Comparison of ENCODE assay signal across 9 mouse cellular contexts in the genomic region with DNA sequence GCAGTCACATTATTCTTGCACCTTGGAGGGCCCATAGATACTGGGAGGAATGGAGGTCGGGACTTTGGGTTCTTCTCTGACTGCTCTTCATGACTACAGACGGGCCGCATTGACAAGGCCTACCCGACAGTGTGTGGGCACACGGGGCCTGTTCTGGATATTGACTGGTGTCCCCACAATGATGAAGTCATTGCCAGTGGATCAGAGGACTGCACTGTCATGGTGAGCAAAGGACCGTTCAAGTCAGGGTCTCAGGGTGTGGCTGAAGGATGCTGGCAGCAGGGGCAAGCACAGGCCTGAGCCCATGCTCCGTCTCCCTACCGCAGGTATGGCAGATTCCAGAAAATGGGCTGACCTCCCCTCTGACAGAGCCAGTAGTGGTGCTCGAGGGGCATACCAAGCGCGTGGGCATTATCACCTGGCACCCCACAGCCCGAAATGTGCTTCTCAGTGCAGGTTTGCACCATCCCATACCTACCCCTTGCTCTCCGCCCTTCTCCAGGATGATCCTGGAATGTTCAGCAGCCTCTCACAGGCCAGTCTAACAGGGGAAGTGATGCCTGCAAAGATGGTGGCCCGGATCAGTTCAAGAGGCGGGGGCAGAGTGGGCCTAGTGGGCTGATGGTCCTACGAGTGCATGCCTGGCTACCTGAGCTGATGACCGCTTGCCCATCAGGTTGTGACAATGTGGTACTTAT. TPM values are rescaled to one million over a fixed set of nuclear protein-coding genes. Genes with fewer than 3 reads are reported as not detected.
DNase-seq lines count a peak whose midpoint lies in the region; ATAC-seq lines count a peak whose summit lies in the region.
"Had no signal": no experiment of that assay in that cellular context is flagged by ENCODE, and none has a peak within 500 bp of the region (broad histone marks: within the 10 kb centered on the region; RNA-seq: fewer than 3 reads in every experiment).

No protein-coding gene starts in this region.

- no peak for ATAC-seq in heart, embryonic 14.5 days (ENCODE audit: insufficient number of reproducible peaks, insufficient read depth, low FRiP score, low read depth)
- ATAC-seq in neural tube, embryonic 12.5 days (ENCODE audit: low FRiP score, low read depth), result no peak
- ATAC-seq in stomach, embryonic 15.5 days (ENCODE audit: insufficient read depth, low FRiP score, low read depth), result no peak

- peak overlapping the region in 1 of 2 experiments; percentile 93; a peak in 2 of 4 replicates for H3K4me3 ChIP-seq in heart, embryonic 14.5 days (ENCODE audit: control insufficient read depth in 1 of 2, insufficient read depth in 1 of 2, low read depth in 1 of 2, low read length in 2 of 2)
- peak overlapping the region; percentile 78; the same call in 1 of the 2 replicates for H3K4me3 ChIP-seq in neural tube, embryonic 12.5 days
- peak overlapping the region; percentile 90; the same call in 1 of the 2 replicates for H3K4me3 ChIP-seq in limb, embryonic 10.5 days
- no peak overlapping the region for H3K4me3 ChIP-seq in stomach, embryonic 15.5 days (replicated peaks)

- no peak overlapping the region for H3K27ac ChIP-seq in heart, embryonic 14.5 days (replicated peaks in 1 of 2; ENCODE audit: control insufficient read depth in 1 of 2, insufficient read depth in 1 of 2, low read depth in 2 of 2, low read length in 2 of 2)
- no peak overlapping the region for H3K27ac ChIP-seq in neural tube, embryonic 12.5 days
- H3K27ac ChIP-seq in limb, embryonic 10.5 days, result no peak overlapping the region
- H3K27ac ChIP-seq in stomach, embryonic 15.5 days, result no peak overlapping the region

- H3K4me1 ChIP-seq in heart, embryonic 14.5 days (ENCODE audit: control insufficient read depth in 2 of 2, insufficient read depth in 2 of 2, low read length in 2 of 2), result peaks cover 11 to 26% of the 10 kb centered on the region in 2 experiments
- peaks cover 17% of the 10 kb centered on the region for H3K4me1 ChIP-seq in neural tube, embryonic 12.5 days
- peaks cover 46% of the 10 kb centered on the region for H3K4me1 ChIP-seq in limb, embryonic 10.5 days
- H3K4me1 ChIP-seq in stomach, embryonic 15.5 days, result peaks cover 20% of the 10 kb centered on the region

- H3K4me2 ChIP-seq in heart, embryonic 14.5 days (ENCODE audit: low read length), result peak overlapping the region; percentile 73
- H3K4me2 ChIP-seq in neural tube, embryonic 12.5 days (replicated peaks), result peak overlapping the region; percentile 72
- peak overlapping the region; percentile 83 for H3K4me2 ChIP-seq in stomach, embryonic 15.5 days

- DNase-seq in heart, postnatal 36 days, result no peak
- no peak for DNase-seq in neural tube, embryonic 10.5 days (ENCODE audit: extremely low spot score, low spot score)
- DNase-seq in limb, embryonic 10.5 days (ENCODE audit: low spot score), result no peak
- DNase-seq in gastrocnemius, postnatal 25 days, result no peak
- no peak for DNase-seq in retina, postnatal 1 day

- peaks cover 46% of the 10 kb centered on the region for H3K36me3 ChIP-seq in heart, embryonic 14.5 days (ENCODE audit: control insufficient read depth, insufficient read depth, low read length)
- H3K36me3 ChIP-seq in neural tube, embryonic 12.5 days, result peaks cover 41% of the 10 kb centered on the region
- H3K36me3 ChIP-seq in limb, embryonic 10.5 days, result peaks cover 47% of the 10 kb centered on the region
- H3K36me3 ChIP-seq in stomach, embryonic 15.5 days, result peaks cover 14% of the 10 kb centered on the region

- no peaks in the 10 kb centered on the region; the same call in 1 of the 2 replicates for H3K9me3 ChIP-seq in heart, embryonic 14.5 days (ENCODE audit: control insufficient read depth, low read length)
- H3K9me3 ChIP-seq in neural tube, embryonic 12.5 days, result no peaks in the 10 kb centered on the region
- H3K9me3 ChIP-seq in limb, embryonic 10.5 days (replicated peaks), result no peaks in the 10 kb centered on the region
- H3K9me3 ChIP-seq in stomach, embryonic 15.5 days, result no peaks in the 10 kb centered on the region

- H3K9ac ChIP-seq in heart, embryonic 14.5 days (ENCODE audit: low read length), result peak overlapping the region; percentile 96
- H3K9ac ChIP-seq in neural tube, embryonic 12.5 days, result no peak overlapping the region
- H3K9ac ChIP-seq in stomach, embryonic 15.5 days, result no peak overlapping the region

- H3K27me3 ChIP-seq in heart, embryonic 14.5 days (ENCODE audit: control insufficient read depth, insufficient read depth, low read length), result no peaks in the 10 kb centered on the region
- no peaks in the 10 kb centered on the region for H3K27me3 ChIP-seq in neural tube, embryonic 12.5 days (replicated peaks)
- no peaks in the 10 kb centered on the region for H3K27me3 ChIP-seq in limb, embryonic 10.5 days (ENCODE audit: low read depth, poor library complexity, severe bottlenecking)
- no peaks in the 10 kb centered on the region for H3K27me3 ChIP-seq in stomach, embryonic 15.5 days (replicated peaks)

- 93% methylated on average over 17 of the region's 17 CpGs for WGBS in heart, embryonic 14.5 days
- WGBS in neural tube, embryonic 12.5 days, result 93% methylated on average over 17 of the region's 17 CpGs
- WGBS in limb, embryonic 10.5 days, result 94% methylated on average over 17 of the region's 17 CpGs
- WGBS in stomach, embryonic 15.5 days, result 90% methylated on average over 17 of the region's 17 CpGs

- intact Hi-C loops in heart, postnatal 36 days (cut with DNase I), result loop anchor here (1.0 kb wide), 1 partner anchor 42 kb away; a partner anchor contains a TSS

RNA-seq across cellular contexts. Expression of a gene that starts 1.5 kb away (rescaled TPM):
- 117 and 122 TPM in 2 replicates for polyA plus RNA-seq in heart, embryonic 14.5 days (2014; fragmentation: Nextera tagmentation; extraction: Ambion mirVana)
- total RNA-seq in heart, postnatal 36 days (2021), result 10 to 100 TPM; 52.4 to 55.6 TPM
- polyA plus RNA-seq in neural tube, embryonic 12.5 days (2016; fragmentation: Nextera tagmentation; extraction: Ambion mirVana), result 128 and 131 TPM in 2 replicates
- 129 and 148 TPM in 2 replicates for polyA plus RNA-seq in limb, embryonic 10.5 days (2016; fragmentation: Nextera tagmentation; extraction: Ambion mirVana)
- polyA plus RNA-seq in stomach, embryonic 15.5 days (2015; fragmentation: Nextera tagmentation; extraction: Ambion mirVana), result 164 and 180 TPM in 2 replicates
- 10 to 100 TPM; 15.9 to 24.1 TPM for total RNA-seq in gastrocnemius, postnatal 25 days (2021)

RNA-seq across cellular contexts. Expression of a gene that starts 3.5 kb away (rescaled TPM):
- 0.54 and 0.82 TPM in 2 replicates for polyA plus RNA-seq in heart, embryonic 14.5 days (2014; fragmentation: Nextera tagmentation; extraction: Ambion mirVana)
- 1 to 10 TPM; 1.1 to 1.3 TPM for total RNA-seq in heart, postnatal 36 days (2021)
- 0.92 and 0.94 TPM in 2 replicates for polyA plus RNA-seq in neural tube, embryonic 12.5 days (2016; fragmentation: Nextera tagmentation; extraction: Ambion mirVana)
- polyA plus RNA-seq in limb, embryonic 10.5 days (2016; fragmentation: Nextera tagmentation; extraction: Ambion mirVana), result 0.93 and 1.4 TPM in 2 replicates
- 6.4 and 7.5 TPM in 2 replicates for polyA plus RNA-seq in stomach, embryonic 15.5 days (2015; fragmentation: Nextera tagmentation; extraction: Ambion mirVana)
- under 1 TPM in 1 of 2 experiments, not detected in 1; 0.35 TPM for total RNA-seq in gastrocnemius, postnatal 25 days (2021)

RNA-seq across cellular contexts. Expression of a gene that starts 6.1 kb away (rescaled TPM):
- not detected in 2 replicates for polyA plus RNA-seq in heart, embryonic 14.5 days (2014; fragmentation: Nextera tagmentation; extraction: Ambion mirVana)
- total RNA-seq in heart, postnatal 36 days (2021), result under 1 TPM in 1 of 2 experiments, not detected in 1; 0.19 TPM
- 0.13 and 0.19 TPM in 2 replicates for polyA plus RNA-seq in neural tube, embryonic 12.5 days (2016; fragmentation: Nextera tagmentation; extraction: Ambion mirVana)
- 0.15 TPM in 1 of 2 replicates, not detected in the other for polyA plus RNA-seq in limb, embryonic 10.5 days (2016; fragmentation: Nextera tagmentation; extraction: Ambion mirVana)
- polyA plus RNA-seq in stomach, embryonic 15.5 days (2015; fragmentation: Nextera tagmentation; extraction: Ambion mirVana), result 0.13 and 0.19 TPM in 2 replicates
- not detected for total RNA-seq in gastrocnemius, postnatal 25 days (2021)

RNA-seq across cellular contexts. Expression of a gene that starts 10.3 kb away (rescaled TPM):
- polyA plus RNA-seq in heart, embryonic 14.5 days (2014; fragmentation: Nextera tagmentation; extraction: Ambion mirVana), result not detected in 2 replicates
- total RNA-seq in heart, postnatal 36 days (2021), result not detected
- not detected in 2 replicates for polyA plus RNA-seq in neural tube, embryonic 12.5 days (2016; fragmentation: Nextera tagmentation; extraction: Ambion mirVana)
- not detected in 2 replicates for polyA plus RNA-seq in limb, embryonic 10.5 days (2016; fragmentation: Nextera tagmentation; extraction: Ambion mirVana)
- polyA plus RNA-seq in stomach, embryonic 15.5 days (2015; fragmentation: Nextera tagmentation; extraction: Ambion mirVana), result not detected in 2 replicates
- total RNA-seq in gastrocnemius, postnatal 25 days (2021), result not detected
- total RNA-seq: layer of hippocampus, postnatal 10 days had no signal

RNA-seq across cellular contexts. Expression of a gene that starts 13.2 kb away (rescaled TPM):
- 31.4 and 34.4 TPM in 2 replicates for polyA plus RNA-seq in heart, embryonic 14.5 days (2014; fragmentation: Nextera tagmentation; extraction: Ambion mirVana)
- total RNA-seq in heart, postnatal 36 days (2021), result 10 to 100 TPM; 16.4 to 18.8 TPM
- 62.3 and 71.7 TPM in 2 replicates for polyA plus RNA-seq in neural tube, embryonic 12.5 days (2016; fragmentation: Nextera tagmentation; extraction: Ambion mirVana)
- polyA plus RNA-seq in limb, embryonic 10.5 days (2016; fragmentation: Nextera tagmentation; extraction: Ambion mirVana), result 58.3 and 66.0 TPM in 2 replicates
- 44.7 and 49.5 TPM in 2 replicates for polyA plus RNA-seq in stomach, embryonic 15.5 days (2015; fragmentation: Nextera tagmentation; extraction: Ambion mirVana)
- total RNA-seq in gastrocnemius, postnatal 25 days (2021), result 10 to 100 TPM; 19.9 to 24.4 TPM
